Comparison of ENCODE assay signal across 9 mouse cellular contexts in genomic region chr12:81796541-81796940, GRCm38 (mm10). TPM values are rescaled to one million over a fixed set of nuclear protein-coding genes. Genes with fewer than 3 reads are reported as not detected.
DNase-seq lines count a peak whose midpoint lies in the region; ATAC-seq lines count a peak whose summit lies in the region.
"Had no signal": no experiment of that assay in that cellular context is flagged by ENCODE, and none has a peak within 500 bp of the region (broad histone marks: within the 10 kb centered on the region; RNA-seq: fewer than 3 reads in every experiment).

No protein-coding gene starts in this region.

- H3K27me3 ChIP-seq in embryonic facial prominence, embryonic 14.5 days (replicated peaks; ENCODE audit: control insufficient read depth, insufficient read depth, low read length): no peaks in the 10 kb centered on the region
- no peaks in the 10 kb centered on the region for H3K27me3 ChIP-seq in midbrain, embryonic 16.5 days (ENCODE audit: control insufficient read depth, insufficient read depth, low read depth, low read length)

- no peaks in the 10 kb centered on the region for H3K36me3 ChIP-seq in embryonic facial prominence, embryonic 14.5 days (ENCODE audit: control insufficient read depth, insufficient read depth, low read length)
- H3K36me3 ChIP-seq in midbrain, embryonic 16.5 days (ENCODE audit: control insufficient read depth, insufficient read depth, low read length): no peaks in the 10 kb centered on the region
- H3K36me3 ChIP-seq: limb, embryonic 15.5 days had no signal

- ATAC-seq in cerebellum, adult (ENCODE audit: insufficient number of reproducible peaks, low FRiP score, low TSS enrichment): no peak; the same call in 1 of the 2 replicates
- ATAC-seq in embryonic facial prominence, embryonic 14.5 days (ENCODE audit: low read depth): no peak
- peak; percentile 79 to 86 for ATAC-seq in hematopoietic stem cell, adult 5-6 weeks (replicated peaks in 1 of 2; ENCODE audit: insufficient read depth in 1 of 2, low FRiP score in 2 of 2, low TSS enrichment in 1 of 2, low read depth in 1 of 2, poor library complexity in 2 of 2, severe bottlenecking in 2 of 2)
- ATAC-seq in midbrain, embryonic 16.5 days: 0 out of 2 replicates have a peak, but pooled peaks have one; percentile 45

- H3K9me3 ChIP-seq in embryonic facial prominence, embryonic 14.5 days (ENCODE audit: control insufficient read depth, low read length): no peaks in the 10 kb centered on the region
- no peaks in the 10 kb centered on the region for H3K9me3 ChIP-seq in midbrain, embryonic 16.5 days (replicated peaks; ENCODE audit: control insufficient read depth, low read length, poor library complexity, severe bottlenecking)
- H3K9me3 ChIP-seq: limb, embryonic 15.5 days had no signal

- H3K9ac ChIP-seq in embryonic facial prominence, embryonic 14.5 days (ENCODE audit: low read depth, low read length): no peak overlapping the region
- H3K9ac ChIP-seq in midbrain, embryonic 16.5 days (ENCODE audit: low read depth, low read length): no peak overlapping the region
- H3K9ac ChIP-seq: limb, embryonic 15.5 days had no signal

- DNase-seq in cerebellum, adult 11 months: peak; percentile 74
- DNase-seq in adrenal gland, postnatal 25 days: peak; percentile 87
- DNase-seq in embryonic facial prominence, embryonic 14.5 days (ENCODE audit: low spot score): peak; percentile 75
- DNase-seq in left cerebral cortex, postnatal 10 days (ENCODE audit: extremely low spot score in 1 of 2, low spot score in 2 of 2): peak; percentile 72 to 80
- DNase-seq in spleen, postnatal 36 days (ENCODE audit: low spot score in 2 of 2): peak; percentile 50 to 68

- intact Hi-C loops in left cerebral cortex, postnatal 10 days (cut with DNase I): loop anchor here (2.0 to 5.0 kb wide), 2 partner anchors 118 to 176 kb away; no protein-coding TSS in a partner anchor

- no peaks in the 10 kb centered on the region for H3K4me1 ChIP-seq in embryonic facial prominence, embryonic 14.5 days (ENCODE audit: control insufficient read depth, insufficient read depth, low read length)
- H3K4me1 ChIP-seq in midbrain, embryonic 16.5 days (ENCODE audit: control insufficient read depth, insufficient read depth, low read length): no peaks in the 10 kb centered on the region
- H3K4me1 ChIP-seq: limb, embryonic 15.5 days had no signal

- H3K4me3 ChIP-seq in embryonic facial prominence, embryonic 14.5 days (ENCODE audit: low read depth, low read length): no peak overlapping the region
- no peak overlapping the region for H3K4me3 ChIP-seq in midbrain, embryonic 16.5 days (ENCODE audit: low read depth, low read length)
- H3K4me3 ChIP-seq: limb, embryonic 15.5 days had no signal

- H3K4me2 ChIP-seq in embryonic facial prominence, embryonic 14.5 days (ENCODE audit: low read depth, low read length): no peak overlapping the region
- no peak overlapping the region for H3K4me2 ChIP-seq in midbrain, embryonic 16.5 days (ENCODE audit: low read length)
- H3K4me2 ChIP-seq: limb, embryonic 15.5 days had no signal

- WGBS in embryonic facial prominence, embryonic 14.5 days: 6% methylated on average over 7 of the region's 7 CpGs
- WGBS in midbrain, embryonic 16.5 days: 7% methylated on average over 7 of the region's 7 CpGs

- H3K27ac ChIP-seq in embryonic facial prominence, embryonic 14.5 days (replicated peaks; ENCODE audit: low read depth, low read length): no peak overlapping the region
- H3K27ac ChIP-seq in midbrain, embryonic 16.5 days (ENCODE audit: low read length): no peak overlapping the region
- H3K27ac ChIP-seq: limb, embryonic 15.5 days had no signal

RNA-seq across cellular contexts. Expression of gene Map3k9, which starts 15.6 kb away (rescaled TPM):
- total RNA-seq in adrenal gland, postnatal 25 days (2021): 2.2 and 2.6 TPM in 2 replicates
- 1.1 and 1.5 TPM in 2 replicates for polyA plus RNA-seq in embryonic facial prominence, embryonic 14.5 days (2014; fragmentation: Nextera tagmentation; extraction: Ambion mirVana)
- total RNA-seq in hematopoietic stem cell, adult 5-6 weeks (2017): 2.3 and 7.1 TPM in 2 replicates
- 10 to 100 TPM; 69.4 to 71.9 TPM for total RNA-seq in left cerebral cortex, postnatal 10 days (2021)
- 8.4 and 10.9 TPM in 2 replicates for polyA plus RNA-seq in midbrain, embryonic 16.5 days (2015; fragmentation: Nextera tagmentation; extraction: Ambion mirVana)

Comparison
In these comparisons a context has a peak if more than half of its experiments do, and no peak if none do; other contexts are left out.
1. ATAC-seq: peak in hematopoietic stem cell, adult 5-6 weeks (2 of 2) and midbrain, embryonic 16.5 days (single experiment); none in cerebellum, adult (single experiment) and embryonic facial prominence, embryonic 14.5 days (single experiment).
2. Peak in every context shown above with its lines, with median percentiles within 50 percentile points of each other: DNase-seq.